In the genomic region with DNA sequence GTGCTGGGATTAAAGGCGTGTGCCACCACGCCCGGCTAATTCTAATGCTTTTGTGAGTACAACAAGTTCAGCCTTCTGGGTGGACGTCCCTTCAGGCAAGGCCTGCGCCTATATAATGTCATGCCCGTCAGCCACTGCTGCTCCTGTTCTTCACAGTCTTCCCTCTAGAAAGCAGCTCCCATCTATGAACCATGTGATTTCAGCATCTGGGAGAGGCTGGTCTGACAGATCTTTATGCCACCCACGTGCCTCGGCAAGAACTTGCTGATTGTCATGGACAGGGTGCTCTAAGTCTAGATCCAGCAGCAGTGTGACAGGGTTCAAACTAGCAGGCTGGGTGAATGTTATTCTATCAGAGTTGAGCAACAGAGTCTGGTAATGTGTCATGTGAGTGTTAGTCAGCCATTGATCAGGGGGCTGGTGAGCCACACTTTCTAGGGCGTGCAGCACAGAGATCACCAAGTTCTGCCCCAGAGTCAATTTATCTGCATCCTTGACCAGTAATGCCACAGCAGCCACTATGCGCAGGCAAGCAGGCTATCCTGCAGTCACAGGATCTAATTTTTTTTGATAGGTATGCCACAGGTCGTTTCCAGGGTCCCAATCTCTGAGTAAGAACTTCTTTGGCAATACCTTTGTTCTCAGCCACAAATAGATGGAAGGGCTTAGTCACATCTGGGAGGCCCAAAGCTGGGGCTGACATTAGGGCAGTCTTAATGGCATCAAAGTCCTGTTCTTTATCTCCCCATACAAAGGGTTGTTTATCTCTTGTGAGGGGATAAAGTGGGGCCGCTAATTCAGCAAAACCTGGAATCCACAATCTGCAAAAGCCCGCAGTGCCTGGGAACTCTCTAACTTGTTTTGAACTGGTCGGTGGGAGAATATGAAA, we compare ENCODE assay signal across 37 mouse cellular contexts. TPM values are rescaled to one million over a fixed set of nuclear protein-coding genes. Genes with fewer than 3 reads are reported as not detected.
A peak's percentile ranks its signal among the peaks of the same experiment; 100 is the strongest.
DNase-seq lines count a peak whose midpoint lies in the region; ATAC-seq and TF ChIP-seq lines count a peak whose summit lies in the region.
"Had no signal": no experiment of that assay in that cellular context is flagged by ENCODE, and none has a peak within 500 bp of the region (broad histone marks: within the 10 kb centered on the region; RNA-seq: fewer than 3 reads in every experiment).

No protein-coding gene starts in this region.

- H3K4me1 ChIP-seq in heart, embryonic 10.5 days: no peaks in the 10 kb centered on the region
- no peaks in the 10 kb centered on the region for H3K4me1 ChIP-seq in heart, embryonic 12.5 days (replicated peaks)
- no peaks in the 10 kb centered on the region for H3K4me1 ChIP-seq in intestine, embryonic 14.5 days (replicated peaks; ENCODE audit: control insufficient read depth, insufficient read depth, low read length)
- no peaks in the 10 kb centered on the region for H3K4me1 ChIP-seq in stomach, embryonic 16.5 days (ENCODE audit: control insufficient read depth, insufficient read depth, low read length)
- H3K4me1 ChIP-seq: embryonic facial prominence, embryonic 13.5 days; limb, embryonic 12.5 days; liver, embryonic 12.5 days had no signal

- no peaks in the 10 kb centered on the region for H3K36me3 ChIP-seq in heart, embryonic 10.5 days
- H3K36me3 ChIP-seq in heart, embryonic 12.5 days: no peaks in the 10 kb centered on the region
- no peaks in the 10 kb centered on the region for H3K36me3 ChIP-seq in C2C12 (ENCODE audit: control insufficient read depth, insufficient read depth)
- no peaks in the 10 kb centered on the region for H3K36me3 ChIP-seq in intestine, embryonic 14.5 days (ENCODE audit: control insufficient read depth, insufficient read depth, low read length)
- H3K36me3 ChIP-seq in stomach, embryonic 16.5 days (ENCODE audit: control insufficient read depth, insufficient read depth, low read length): no peaks in the 10 kb centered on the region
- H3K36me3 ChIP-seq: embryonic facial prominence, embryonic 13.5 days; limb, embryonic 12.5 days; liver, embryonic 12.5 days had no signal

- H3K4me2 ChIP-seq in heart, embryonic 12.5 days: no peak overlapping the region
- no peak overlapping the region for H3K4me2 ChIP-seq in intestine, embryonic 14.5 days (ENCODE audit: low read length)
- no peak overlapping the region for H3K4me2 ChIP-seq in stomach, embryonic 16.5 days (ENCODE audit: low read depth, low read length)
- H3K4me2 ChIP-seq: embryonic facial prominence, embryonic 13.5 days; heart, embryonic 11.5 days; hindbrain, embryonic 14.5 days; limb, embryonic 12.5 days; liver, embryonic 12.5 days had no signal

- no peaks in the 10 kb centered on the region for H3K79me3 ChIP-seq in C2C12 (ENCODE audit: low read depth)

- peak; percentile 53 for DNase-seq in heart, embryonic 10.5 days (ENCODE audit: low spot score)
- DNase-seq in intestine, embryonic 14.5 days (ENCODE audit: low spot score): no peak
- DNase-seq in layer of hippocampus, adult 8-10 months (ENCODE audit: low spot score in 2 of 2): no peak
- no peak for DNase-seq in urinary bladder, postnatal 25 days (ENCODE audit: low spot score)
- DNase-seq: adrenal gland, postnatal 10 days; cerebellum, adult 11 months; cerebellum, adult 9-10 months; cerebellum, postnatal 36 days; gastrocnemius, postnatal 14 days; kidney, adult 8-10 months; kidney, postnatal 10 days; layer of hippocampus, adult 9-11 months; lung, adult 2 months; lung, postnatal 10 days; midbrain, embryonic 14.5 days; thymus, postnatal 25 days had no signal

- no peaks in the 10 kb centered on the region for H3K27me3 ChIP-seq in heart, embryonic 10.5 days (ENCODE audit: insufficient read depth, poor library complexity, severe bottlenecking)
- H3K27me3 ChIP-seq in heart, embryonic 12.5 days (replicated peaks): no peaks in the 10 kb centered on the region
- H3K27me3 ChIP-seq in C2C12 (ENCODE audit: control insufficient read depth, insufficient read depth, insufficient read length): no peaks in the 10 kb centered on the region
- H3K27me3 ChIP-seq in intestine, embryonic 14.5 days (replicated peaks; ENCODE audit: control insufficient read depth, insufficient read depth, low read length): no peaks in the 10 kb centered on the region
- H3K27me3 ChIP-seq in stomach, embryonic 16.5 days (ENCODE audit: control insufficient read depth, insufficient read depth, low read length): no peaks in the 10 kb centered on the region
- H3K27me3 ChIP-seq: embryonic facial prominence, embryonic 13.5 days; limb, embryonic 12.5 days; liver, embryonic 12.5 days had no signal

- 66% methylated on average over 14 of the region's 14 CpGs for WGBS in heart, embryonic 10.5 days
- WGBS in heart, embryonic 12.5 days: 63% methylated on average over 14 of the region's 14 CpGs
- 71% methylated on average over 14 of the region's 14 CpGs for WGBS in intestine, embryonic 14.5 days
- 68% methylated on average over 14 of the region's 14 CpGs for WGBS in stomach, embryonic 16.5 days

- no peak for ATAC-seq in heart, embryonic 12.5 days (ENCODE audit: insufficient number of reproducible peaks, low FRiP score)
- peak; percentile 72 for ATAC-seq in intestine, embryonic 14.5 days (replicated peaks; ENCODE audit: low FRiP score, low TSS enrichment, low read depth)
- peak; percentile 58; the same call in 1 of the 2 replicates for ATAC-seq in stomach, embryonic 16.5 days (ENCODE audit: insufficient read depth, low FRiP score)
- ATAC-seq: activated CD4-positive, CD25-positive, alpha-beta regulatory T cell, adult 4 months; CD4-positive, CD25-positive, alpha-beta regulatory T cell, adult 4 months; liver, embryonic 12.5 days had no signal

- H3K4me3 ChIP-seq in heart, embryonic 10.5 days: no peak overlapping the region
- no peak overlapping the region for H3K4me3 ChIP-seq in heart, embryonic 12.5 days
- H3K4me3 ChIP-seq in C2C12 (ENCODE audit: insufficient read depth, poor library complexity, severe bottlenecking): no peak overlapping the region
- no peak overlapping the region for H3K4me3 ChIP-seq in intestine, embryonic 14.5 days (ENCODE audit: low read depth, low read length)
- no peak overlapping the region for H3K4me3 ChIP-seq in stomach, embryonic 16.5 days (replicated peaks; ENCODE audit: low read length)
- H3K4me3 ChIP-seq: embryonic facial prominence, embryonic 13.5 days; limb, embryonic 12.5 days; liver, embryonic 12.5 days had no signal

- H3K79me2 ChIP-seq in C2C12 (ENCODE audit: control insufficient read depth, insufficient read depth): no peaks in the 10 kb centered on the region

- peaks cover 6% of the 10 kb centered on the region for H3K9me3 ChIP-seq in heart, embryonic 10.5 days
- peaks cover 9% of the 10 kb centered on the region for H3K9me3 ChIP-seq in heart, embryonic 12.5 days (replicated peaks)
- 0 out of 2 replicates have a peak, but pooled peaks cover 6% of the 10 kb centered on the region for H3K9me3 ChIP-seq in intestine, embryonic 14.5 days (ENCODE audit: control insufficient read depth, low read length)
- 0 out of 2 replicates have a peak, but pooled peaks cover 3% of the 10 kb centered on the region for H3K9me3 ChIP-seq in stomach, embryonic 16.5 days (replicated peaks; ENCODE audit: control insufficient read depth, low read length)
- H3K9me3 ChIP-seq: liver, embryonic 12.5 days had no signal

- no peak for TF ChIP-seq CTCF in C2C12 (IDR thresholded peaks at IDR 0.05; ENCODE audit: control insufficient read depth, insufficient read depth, insufficient read length)

- no peak overlapping the region for H3K9ac ChIP-seq in heart, embryonic 12.5 days
- H3K9ac ChIP-seq in intestine, embryonic 14.5 days (ENCODE audit: low read length): no peak overlapping the region
- no peak overlapping the region for H3K9ac ChIP-seq in stomach, embryonic 16.5 days (ENCODE audit: low read length)
- H3K9ac ChIP-seq: embryonic facial prominence, embryonic 13.5 days; hindbrain, embryonic 14.5 days; limb, embryonic 12.5 days; liver, embryonic 12.5 days had no signal

- no peak overlapping the region for H3ac ChIP-seq in C2C12 (ENCODE audit: control insufficient read depth, insufficient read length, low read depth)

- no peak overlapping the region for H3K27ac ChIP-seq in heart, embryonic 10.5 days
- no peak overlapping the region for H3K27ac ChIP-seq in heart, embryonic 12.5 days (ENCODE audit: poor library complexity, severe bottlenecking)
- H3K27ac ChIP-seq in intestine, embryonic 14.5 days (ENCODE audit: low read depth): no peak overlapping the region
- no peak overlapping the region for H3K27ac ChIP-seq in stomach, embryonic 16.5 days (ENCODE audit: low read length)
- H3K27ac ChIP-seq: embryonic facial prominence, embryonic 13.5 days; hindbrain, embryonic 14.5 days; limb, embryonic 12.5 days; liver, embryonic 12.5 days; macrophage had no signal

RNA-seq across cellular contexts. Expression of gene Olfr763, which starts 6.3 kb away (rescaled TPM):
- not detected in 2 replicates for polyA plus RNA-seq in heart, embryonic 10.5 days (2016; fragmentation: Nextera tagmentation; extraction: Ambion mirVana)
- not detected in 2 replicates for polyA plus RNA-seq in heart, embryonic 12.5 days (2016; fragmentation: Nextera tagmentation; extraction: Ambion mirVana)
- not detected for polyA plus RNA-seq in C2C12 (2012; fragmentation: generic; extraction: Trizol)
- not detected in 2 replicates for polyA plus RNA-seq in intestine, embryonic 14.5 days (2014; fragmentation: Nextera tagmentation; extraction: Ambion mirVana)
- not detected in 2 replicates for polyA plus RNA-seq in stomach, embryonic 16.5 days (2015; fragmentation: Nextera tagmentation; extraction: Ambion mirVana)
- not detected for total RNA-seq in layer of hippocampus, adult 8-10 months (2022)
- total RNA-seq: adrenal gland, postnatal 10 days; gastrocnemius, postnatal 14 days; granulocyte monocyte progenitor cell, adult 5-6 weeks; hematopoietic stem cell, adult 5-6 weeks; left cerebral cortex, adult 18-20 months; left cerebral cortex, postnatal 14 days; megakaryocyte-erythroid progenitor cell, adult 5-6 weeks; monocyte, adult 5-6 weeks had no signal
- polyA plus RNA-seq: activated CD4-positive, CD25-positive, alpha-beta regulatory T cell, adult 4 months; CD4-positive, CD25-positive, alpha-beta regulatory T cell, adult 4 months; embryonic facial prominence, embryonic 13.5 days; forebrain, embryonic 11.5 days; heart, embryonic 11.5 days; heart, postnatal 0 days; hindbrain, embryonic 14.5 days; large intestine, adult 2 months; limb, embryonic 12.5 days; liver, embryonic 12.5 days; lung, adult 2 months; macrophage; midbrain, embryonic 14.5 days; neural tube, embryonic 14.5 days had no signal

RNA-seq across cellular contexts. Expression of gene Olfr9, which starts 15.0 kb away (rescaled TPM):
- polyA plus RNA-seq in heart, embryonic 10.5 days (2016; fragmentation: Nextera tagmentation; extraction: Ambion mirVana): not detected in 2 replicates
- polyA plus RNA-seq in heart, embryonic 12.5 days (2016; fragmentation: Nextera tagmentation; extraction: Ambion mirVana): not detected in 2 replicates
- polyA plus RNA-seq in C2C12 (2012; fragmentation: generic; extraction: Trizol): not detected
- not detected in 2 replicates for polyA plus RNA-seq in intestine, embryonic 14.5 days (2014; fragmentation: Nextera tagmentation; extraction: Ambion mirVana)
- polyA plus RNA-seq in stomach, embryonic 16.5 days (2015; fragmentation: Nextera tagmentation; extraction: Ambion mirVana): not detected in 2 replicates
- not detected for total RNA-seq in layer of hippocampus, adult 8-10 months (2022)
- total RNA-seq: adrenal gland, postnatal 10 days; gastrocnemius, postnatal 14 days; granulocyte monocyte progenitor cell, adult 5-6 weeks; hematopoietic stem cell, adult 5-6 weeks; left cerebral cortex, adult 18-20 months; left cerebral cortex, postnatal 14 days; megakaryocyte-erythroid progenitor cell, adult 5-6 weeks; monocyte, adult 5-6 weeks had no signal
- polyA plus RNA-seq: activated CD4-positive, CD25-positive, alpha-beta regulatory T cell, adult 4 months; CD4-positive, CD25-positive, alpha-beta regulatory T cell, adult 4 months; embryonic facial prominence, embryonic 13.5 days; forebrain, embryonic 11.5 days; heart, embryonic 11.5 days; heart, postnatal 0 days; hindbrain, embryonic 14.5 days; large intestine, adult 2 months; limb, embryonic 12.5 days; liver, embryonic 12.5 days; lung, adult 2 months; macrophage; midbrain, embryonic 14.5 days; neural tube, embryonic 14.5 days had no signal

RNA-seq across cellular contexts. Expression of gene Olfr764-ps1, which starts 35.4 kb away (rescaled TPM):
- not detected in 2 replicates for polyA plus RNA-seq in heart, embryonic 10.5 days (2016; fragmentation: Nextera tagmentation; extraction: Ambion mirVana)
- polyA plus RNA-seq in heart, embryonic 12.5 days (2016; fragmentation: Nextera tagmentation; extraction: Ambion mirVana): not detected in 2 replicates
- polyA plus RNA-seq in C2C12 (2012; fragmentation: generic; extraction: Trizol): not detected
- not detected in 2 replicates for polyA plus RNA-seq in intestine, embryonic 14.5 days (2014; fragmentation: Nextera tagmentation; extraction: Ambion mirVana)
- polyA plus RNA-seq in stomach, embryonic 16.5 days (2015; fragmentation: Nextera tagmentation; extraction: Ambion mirVana): not detected in 2 replicates
- not detected for total RNA-seq in layer of hippocampus, adult 8-10 months (2022)
- total RNA-seq: adrenal gland, postnatal 10 days; gastrocnemius, postnatal 14 days; granulocyte monocyte progenitor cell, adult 5-6 weeks; hematopoietic stem cell, adult 5-6 weeks; left cerebral cortex, adult 18-20 months; left cerebral cortex, postnatal 14 days; megakaryocyte-erythroid progenitor cell, adult 5-6 weeks; monocyte, adult 5-6 weeks had no signal
- polyA plus RNA-seq: activated CD4-positive, CD25-positive, alpha-beta regulatory T cell, adult 4 months; CD4-positive, CD25-positive, alpha-beta regulatory T cell, adult 4 months; embryonic facial prominence, embryonic 13.5 days; forebrain, embryonic 11.5 days; heart, embryonic 11.5 days; heart, postnatal 0 days; hindbrain, embryonic 14.5 days; large intestine, adult 2 months; limb, embryonic 12.5 days; liver, embryonic 12.5 days; lung, adult 2 months; macrophage; midbrain, embryonic 14.5 days; neural tube, embryonic 14.5 days had no signal

RNA-seq across cellular contexts. Expression of gene Mettl7b, which starts 43.5 kb away (rescaled TPM):
- not detected in 2 replicates for polyA plus RNA-seq in heart, embryonic 10.5 days (2016; fragmentation: Nextera tagmentation; extraction: Ambion mirVana)
- polyA plus RNA-seq in heart, embryonic 12.5 days (2016; fragmentation: Nextera tagmentation; extraction: Ambion mirVana): 0.15 TPM in 1 of 2 replicates, not detected in the other
- polyA plus RNA-seq in C2C12 (2012; fragmentation: generic; extraction: Trizol): not detected
- 1.2 and 2.4 TPM in 2 replicates for polyA plus RNA-seq in intestine, embryonic 14.5 days (2014; fragmentation: Nextera tagmentation; extraction: Ambion mirVana)
- polyA plus RNA-seq in stomach, embryonic 16.5 days (2015; fragmentation: Nextera tagmentation; extraction: Ambion mirVana): 3.4 and 3.6 TPM in 2 replicates
- total RNA-seq in layer of hippocampus, adult 8-10 months (2022): not detected
- total RNA-seq: granulocyte monocyte progenitor cell, adult 5-6 weeks; hematopoietic stem cell, adult 5-6 weeks; left cerebral cortex, adult 18-20 months; left cerebral cortex, postnatal 14 days; megakaryocyte-erythroid progenitor cell, adult 5-6 weeks; monocyte, adult 5-6 weeks had no signal
- polyA plus RNA-seq: activated CD4-positive, CD25-positive, alpha-beta regulatory T cell, adult 4 months; CD4-positive, CD25-positive, alpha-beta regulatory T cell, adult 4 months; embryonic facial prominence, embryonic 13.5 days; forebrain, embryonic 11.5 days; heart, embryonic 11.5 days; heart, postnatal 0 days; hindbrain, embryonic 14.5 days; limb, embryonic 12.5 days; liver, embryonic 12.5 days; macrophage; midbrain, embryonic 14.5 days; neural tube, embryonic 14.5 days had no signal

RNA-seq across cellular contexts. Expression of gene Olfr765, which starts 45.5 kb away (rescaled TPM):
- polyA plus RNA-seq in heart, embryonic 10.5 days (2016; fragmentation: Nextera tagmentation; extraction: Ambion mirVana): not detected in 2 replicates
- polyA plus RNA-seq in heart, embryonic 12.5 days (2016; fragmentation: Nextera tagmentation; extraction: Ambion mirVana): not detected in 2 replicates
- not detected for polyA plus RNA-seq in C2C12 (2012; fragmentation: generic; extraction: Trizol)
- polyA plus RNA-seq in intestine, embryonic 14.5 days (2014; fragmentation: Nextera tagmentation; extraction: Ambion mirVana): not detected in 2 replicates
- polyA plus RNA-seq in stomach, embryonic 16.5 days (2015; fragmentation: Nextera tagmentation; extraction: Ambion mirVana): not detected in 2 replicates
- total RNA-seq in layer of hippocampus, adult 8-10 months (2022): not detected
- total RNA-seq: adrenal gland, postnatal 10 days; gastrocnemius, postnatal 14 days; granulocyte monocyte progenitor cell, adult 5-6 weeks; hematopoietic stem cell, adult 5-6 weeks; left cerebral cortex, adult 18-20 months; left cerebral cortex, postnatal 14 days; megakaryocyte-erythroid progenitor cell, adult 5-6 weeks; monocyte, adult 5-6 weeks had no signal
- polyA plus RNA-seq: activated CD4-positive, CD25-positive, alpha-beta regulatory T cell, adult 4 months; CD4-positive, CD25-positive, alpha-beta regulatory T cell, adult 4 months; embryonic facial prominence, embryonic 13.5 days; forebrain, embryonic 11.5 days; heart, embryonic 11.5 days; heart, postnatal 0 days; hindbrain, embryonic 14.5 days; large intestine, adult 2 months; limb, embryonic 12.5 days; liver, embryonic 12.5 days; lung, adult 2 months; macrophage; midbrain, embryonic 14.5 days; neural tube, embryonic 14.5 days had no signal
